Mouse (Mus musculus) forebrain, embryonic 14.5 days (tissue): ENCODE measurements around the gene Crmp1. TPM values are rescaled to one million over a fixed set of nuclear protein-coding genes. Genes with fewer than 3 reads are reported as not detected.
A peak's percentile ranks its signal among the peaks of the same experiment; 100 is the strongest.

Experiments used
- ATAC-seq: fragments of 200-750 bp; cut with Nextera tagmentation; 2 replicates; pipeline ENCODE4 v1.8.0; 2017; ENCODE audit warnings: mild to moderate bottlenecking, moderate library complexity
- DNase-seq: peaks from one replicate; pipeline ENCODE4 v3.0.0-alpha.2; 2015; ENCODE audit warnings: low spot score
- H3K27ac ChIP-seq: fragments of 300-500 bp; sonication (generic); 2 replicates; pipeline ENCODE4 v1.5.1; 2014; ENCODE audit warnings: low read depth, mild to moderate bottlenecking, control low read depth, low read length, moderate library complexity
- H3K27me3 ChIP-seq: fragments of 300-500 bp; sonication (generic); replicated peaks from 2 replicates; pipeline ENCODE4 v1.6.1; 2014; ENCODE audit warnings: low read length, control low read depth, mixed read lengths; ENCODE audit not compliant: control insufficient read depth, insufficient read depth
- H3K36me3 ChIP-seq: fragments of 300-500 bp; sonication (generic); 2 replicates; pipeline ENCODE4 v1.6.1; 2014; ENCODE audit warnings: low read length, control low read depth; ENCODE audit not compliant: control insufficient read depth, insufficient read depth
- H3K4me1 ChIP-seq: fragments of 300-500 bp; sonication (generic); 2 replicates; pipeline ENCODE4 v1.6.1; 2014; ENCODE audit warnings: antibody characterized with exemption, low read length, control low read depth; ENCODE audit not compliant: control insufficient read depth, insufficient read depth
- H3K4me2 ChIP-seq: fragments of 300-500 bp; sonication (generic); 2 replicates; pipeline ENCODE4 v1.6.1; 2014; ENCODE audit warnings: mild to moderate bottlenecking, control low read depth, low read length
- H3K4me3 ChIP-seq: fragments of 300-500 bp; sonication (generic); 2 replicates; pipeline ENCODE4 v1.5.1; 2014; ENCODE audit warnings: low read depth, low read length, control low read depth
- H3K9ac ChIP-seq: fragments of 300-500 bp; sonication (generic); 2 replicates; pipeline ENCODE4 v1.6.1; 2014; ENCODE audit warnings: mild to moderate bottlenecking, low read length, control low read depth, moderate library complexity
- H3K9me3 ChIP-seq: fragments of 300-500 bp; sonication (generic); replicated peaks from 2 replicates; pipeline ENCODE4 v1.6.1; 2016; ENCODE audit warnings: low read length, control low read depth, mixed read lengths; ENCODE audit not compliant: control insufficient read depth
- WGBS: fragments of 180-500 bp; shearing (Covaris S2); extraction: QIAGEN DNeasy Blood & Tissue Kit; methylation state at CpG from one replicate; pipeline ENCODE4 v1.1.7; 2014; 5-methylcytosine and 5-hydroxymethylcytosine counted together
- polyA plus RNA-seq: library from polyadenylated mRNA; unstranded; fragments of >200 nt; fragmentation: Nextera tagmentation; extraction: Ambion mirVana; gene quantifications from 2 replicates; pipeline ENCODE4 v1.2.1, GENCODE M21; 2014

The Crmp1 gene
- polyA plus RNA-seq, 1 experiment from 2014 or later, result 654 TPM

GRCm38 (mm10) chr5:37254523-37254922 is 12.8 kb downstream of the Crmp1 start:
- ATAC-seq, result no peak
- Histone ChIP-seq H3K36me3 (peaks cover 16% of the 10 kb centered on the region), H3K9me3 (no peaks in the 10 kb centered on the region), H3K27me3 (no peaks in the 10 kb centered on the region), H3K4me2 (no peak overlapping the region), H3K27ac (no peak overlapping the region), H3K4me1 (peaks cover 31% of the 10 kb centered on the region), H3K4me3 (no peak overlapping the region), H3K9ac (no peak overlapping the region)
- WGBS, result 81% methylated on average over 4 of the region's 4 CpGs
- peak; percentile 20 for DNase-seq

DNA sequence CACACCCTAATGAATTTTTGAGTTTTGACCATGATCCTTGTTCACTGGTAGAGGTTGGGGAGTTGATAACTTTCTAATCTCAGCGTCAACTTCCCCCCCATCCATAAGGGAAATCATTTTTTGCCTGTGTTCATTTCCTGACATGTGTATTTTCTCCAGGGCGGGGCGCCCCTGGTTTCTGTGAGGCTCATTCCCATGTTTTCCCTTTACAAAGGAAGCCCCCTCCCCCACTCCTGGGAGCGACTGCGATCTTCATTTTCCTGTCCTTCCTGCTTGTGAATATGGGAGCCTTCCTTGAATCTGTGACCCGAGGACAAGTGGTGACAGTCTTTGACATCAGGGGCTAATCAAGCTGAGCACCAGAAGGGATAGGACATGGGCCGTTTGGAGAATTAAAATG is 15.1 kb downstream of the Crmp1 start:
- ATAC-seq (no peak), DNase-seq (no peak)
- Histone ChIP-seq H3K4me3 (no peak overlapping the region), H3K27ac (0 out of 2 replicates have a peak overlapping the region, but pooled peaks have one; percentile 21), H3K4me2 (no peak overlapping the region), H3K36me3 (peaks cover 12% of the 10 kb centered on the region; the same call in 1 of the 2 replicates), H3K9me3 (no peaks in the 10 kb centered on the region), H3K4me1 (peaks cover 28% of the 10 kb centered on the region), H3K27me3 (no peaks in the 10 kb centered on the region), H3K9ac (no peak overlapping the region)
- WGBS, result 76% methylated on average over 7 of the region's 7 CpGs

DNA sequence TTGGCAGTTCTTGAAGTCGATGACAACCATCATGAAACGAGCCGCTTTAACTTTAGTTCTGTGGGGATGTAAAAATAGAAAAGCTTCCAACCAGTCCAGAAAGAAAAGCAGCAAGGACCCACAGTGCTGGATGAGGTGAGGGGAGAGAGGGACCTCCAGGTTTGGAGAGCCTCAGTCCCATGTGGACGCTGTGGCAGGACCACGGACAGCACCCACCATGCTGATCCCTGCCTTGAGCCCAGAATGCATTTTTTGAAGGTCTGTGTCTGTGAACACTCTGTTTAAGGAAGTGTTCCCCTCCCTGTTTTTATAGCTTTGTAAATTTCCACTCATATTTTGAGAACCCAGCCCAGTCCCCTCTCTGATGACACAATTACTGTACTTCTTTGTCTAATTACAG is 15.5 kb downstream of the Crmp1 start:
- peaks cover 12% of the 10 kb centered on the region; the same call in 1 of the 2 replicates for H3K36me3 ChIP-seq
- H3K4me1 ChIP-seq, result peaks cover 28% of the 10 kb centered on the region
- H3K9me3 ChIP-seq, result no peaks in the 10 kb centered on the region
- DNase-seq (no peak), ATAC-seq (no peak)
- 63% methylated on average over 5 of the region's 5 CpGs for WGBS
- no peak overlapping the region for H3K4me2 ChIP-seq
- H3K4me3 ChIP-seq, result no peak overlapping the region
- no peaks in the 10 kb centered on the region for H3K27me3 ChIP-seq
- 0 out of 2 replicates have a peak overlapping the region, but pooled peaks have one; percentile 21 for H3K27ac ChIP-seq
- no peak overlapping the region for H3K9ac ChIP-seq

- Histone ChIP-seq H3K9ac (no peak overlapping the region), H3K9me3 (no peaks in the 10 kb centered on the region), H3K4me1 (peaks cover 11% of the 10 kb centered on the region), H3K4me3 (no peak overlapping the region), H3K27ac (no peak overlapping the region), H3K4me2 (no peak overlapping the region), H3K27me3 (no peaks in the 10 kb centered on the region), H3K36me3 (peaks cover 16% of the 10 kb centered on the region)
- WGBS, result 62% methylated on average over 5 of the region's 5 CpGs
- peak; percentile 57 for ATAC-seq
- peak; percentile 47 for DNase-seq
These were observed 20.0 kb downstream of the Crmp1 start for GRCm38 (mm10) chr5:37261734-37262133.

DNA sequence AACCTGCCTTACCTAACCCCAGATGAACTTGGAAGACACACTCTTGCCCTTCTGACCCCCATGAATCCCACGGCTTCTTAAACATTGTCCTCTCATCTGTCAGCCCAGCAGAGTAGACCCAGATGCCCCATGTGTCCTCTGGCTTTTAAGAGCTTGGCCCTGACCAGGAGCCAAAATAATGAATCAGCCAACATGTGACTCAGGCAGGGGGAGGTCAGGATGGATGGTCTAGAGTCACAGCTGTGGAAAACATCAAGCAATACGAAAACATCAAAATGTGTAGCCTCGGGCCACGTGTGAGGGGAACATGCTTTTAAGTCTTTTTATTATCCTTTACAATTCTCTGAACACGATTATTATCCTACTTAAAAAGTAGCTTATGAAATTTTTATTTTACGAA is 22.1 kb downstream of the Crmp1 start:
- Histone ChIP-seq H3K9me3 (no peaks in the 10 kb centered on the region), H3K36me3 (peaks cover 34% of the 10 kb centered on the region), H3K4me1 (no peaks in the 10 kb centered on the region), H3K4me3 (no peak overlapping the region), H3K9ac (no peak overlapping the region), H3K4me2 (no peak overlapping the region), H3K27me3 (no peaks in the 10 kb centered on the region), H3K27ac (no peak overlapping the region)
- 86% methylated on average over 6 of the region's 6 CpGs for WGBS
- DNase-seq (no peak), ATAC-seq (no peak)

DNA sequence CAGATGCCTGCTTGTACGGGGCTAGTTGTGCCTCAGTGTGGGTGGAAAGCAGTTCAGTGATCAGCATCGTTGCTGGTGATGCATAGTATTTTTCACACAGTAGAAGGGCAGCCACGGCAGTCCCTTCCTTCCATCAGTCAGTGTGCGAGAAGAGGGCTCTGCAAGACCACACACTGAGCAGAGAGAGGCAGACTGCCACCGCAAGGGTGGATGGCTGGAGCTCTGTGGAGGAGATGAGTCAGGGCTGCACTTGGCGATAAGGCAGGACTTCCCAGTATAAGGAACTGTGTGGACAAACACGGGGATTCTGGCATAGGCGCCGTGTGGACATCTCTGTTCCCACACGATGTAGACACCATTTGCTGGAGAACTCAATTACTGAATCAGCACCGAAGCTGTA is 39.3 kb downstream of the Crmp1 start:
- ATAC-seq (no peak), DNase-seq (no peak)
- WGBS, result 94% methylated on average over 11 of the region's 11 CpGs
- H3K4me3 ChIP-seq, result no peak overlapping the region
- H3K27me3 ChIP-seq, result no peaks in the 10 kb centered on the region
- no peak overlapping the region for H3K27ac ChIP-seq
- no peaks in the 10 kb centered on the region for H3K9me3 ChIP-seq
- H3K4me1 ChIP-seq, result no peaks in the 10 kb centered on the region
- no peak overlapping the region for H3K4me2 ChIP-seq
- H3K9ac ChIP-seq, result no peak overlapping the region
- peaks cover 91% of the 10 kb centered on the region for H3K36me3 ChIP-seq

DNA sequence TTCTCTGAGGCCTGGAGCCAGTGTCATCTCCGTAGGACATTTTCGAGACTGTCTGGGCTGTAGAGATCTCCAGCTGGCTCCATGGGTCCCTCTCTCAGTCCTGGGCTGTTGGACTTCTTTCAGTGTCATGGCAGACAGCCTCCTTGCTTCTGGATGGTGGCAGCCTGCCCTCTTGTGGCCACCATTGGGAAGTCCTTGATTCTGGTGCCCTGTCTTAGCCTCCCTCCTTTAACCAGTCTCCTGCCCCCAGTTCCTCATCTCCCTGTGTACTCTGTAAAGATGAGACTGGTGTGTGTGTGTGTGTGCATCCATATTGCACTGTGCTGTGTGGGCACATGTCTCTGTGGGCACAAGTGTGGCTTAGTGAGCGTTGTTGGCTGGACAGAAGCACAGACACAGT is 46.6 kb downstream of the Crmp1 start:
- ATAC-seq, result peak; percentile 45; the same call in 1 of the 2 replicates

GRCm38 (mm10) chr5:37289236-37289635 is 47.5 kb downstream of the Crmp1 start:
- Histone ChIP-seq H3K27ac (no peak overlapping the region), H3K36me3 (peaks cover 83% of the 10 kb centered on the region), H3K4me1 (no peaks in the 10 kb centered on the region), H3K4me2 (no peak overlapping the region), H3K27me3 (no peaks in the 10 kb centered on the region), H3K4me3 (no peak overlapping the region), H3K9me3 (no peaks in the 10 kb centered on the region), H3K9ac (no peak overlapping the region)
- DNase-seq (peak; percentile 79), ATAC-seq (peak; percentile 42)
- WGBS, result 18% methylated on average over 3 of the region's 3 CpGs

More for the DNA sequence above, 46.6 kb downstream of the Crmp1 start:
- peaks cover 91% of the 10 kb centered on the region for H3K36me3 ChIP-seq
- no peaks in the 10 kb centered on the region for H3K9me3 ChIP-seq
- no peak overlapping the region for H3K4me3 ChIP-seq
- H3K4me2 ChIP-seq, result no peak overlapping the region
- H3K27me3 ChIP-seq, result no peaks in the 10 kb centered on the region
- H3K9ac ChIP-seq, result no peak overlapping the region
- DNase-seq, result peak; percentile 62
- 75% methylated on average over 3 of the region's 3 CpGs for WGBS
- no peaks in the 10 kb centered on the region for H3K4me1 ChIP-seq
- no peak overlapping the region for H3K27ac ChIP-seq

GRCm38 (mm10) chr5:37290983-37291382 is 49.2 kb downstream of the Crmp1 start:
- no peak for DNase-seq
- H3K4me2 ChIP-seq, result no peak overlapping the region
- no peak overlapping the region for H3K9ac ChIP-seq
- H3K36me3 ChIP-seq, result peaks cover 71% of the 10 kb centered on the region
- H3K27me3 ChIP-seq, result no peaks in the 10 kb centered on the region
- no peak overlapping the region for H3K27ac ChIP-seq
- 68% methylated on average over 9 of the region's 9 CpGs for WGBS
- no peak for ATAC-seq
- H3K4me3 ChIP-seq, result no peak overlapping the region
- no peaks in the 10 kb centered on the region for H3K4me1 ChIP-seq
- no peaks in the 10 kb centered on the region for H3K9me3 ChIP-seq
